Mouse (Mus musculus) liver, postnatal 0 days (tissue): ENCODE results near the gene Mesp2. TPM values are rescaled to one million over a fixed set of nuclear protein-coding genes. Genes with fewer than 3 reads are reported as not detected.
"Not testable (repeated sequence)": the region's sequence is repeated elsewhere in the genome, so short reads cannot be mapped to it uniquely, and the experiment has no call there.

Experiments used
- ATAC-seq: fragments of 200-750 bp; cut with Nextera tagmentation; 2 replicates; pipeline ENCODE4 v1.8.0; 2017; ENCODE audit warnings: mild to moderate bottlenecking, moderate library complexity
- DNase-seq: peaks from one replicate; pipeline ENCODE4 v3.0.0-alpha.2; 2016
- H3K27ac ChIP-seq: fragments of 300-500 bp; sonication (generic); 2 replicates; pipeline ENCODE4 v1.5.1; 2014; ENCODE audit warnings: antibody characterized with exemption, moderate library complexity, mild to moderate bottlenecking, low read depth
- H3K27me3 ChIP-seq: fragments of 300-500 bp; sonication (generic); 2 replicates; pipeline ENCODE4 v1.6.1; 2014; ENCODE audit warnings: low read length, control low read depth, mixed read lengths; ENCODE audit not compliant: insufficient read depth
- H3K36me3 ChIP-seq: fragments of 300-500 bp; sonication (generic); replicated peaks from 2 replicates; pipeline ENCODE4 v1.6.1; 2014; ENCODE audit warnings: mild to moderate bottlenecking, control low read depth, low read length, moderate library complexity, mixed read lengths; ENCODE audit not compliant: insufficient read depth
- H3K4me1 ChIP-seq: fragments of 300-500 bp; sonication (generic); 2 replicates; pipeline ENCODE4 v1.6.1; 2014; ENCODE audit warnings: antibody characterized with exemption, mild to moderate bottlenecking, control low read depth; ENCODE audit not compliant: insufficient read depth
- H3K4me2 ChIP-seq: fragments of 300-500 bp; sonication (generic); 2 replicates; pipeline ENCODE4 v1.6.1; 2014; ENCODE audit warnings: low read depth, mild to moderate bottlenecking, low read length, moderate library complexity, mixed read lengths
- H3K4me3 ChIP-seq: fragments of 300-500 bp; sonication (generic); 2 replicates; pipeline ENCODE4 v1.5.1; 2014; ENCODE audit warnings: low read depth, low read length
- H3K9ac ChIP-seq: fragments of 300-500 bp; sonication (generic); replicated peaks from 2 replicates; pipeline ENCODE4 v1.6.1; 2014; ENCODE audit warnings: mild to moderate bottlenecking, moderate library complexity
- H3K9me3 ChIP-seq: fragments of 300-500 bp; sonication (generic); 2 replicates; pipeline ENCODE4 v1.6.1; 2016; ENCODE audit warnings: mild to moderate bottlenecking, control low read depth, low read length, mixed read lengths
- CTCF ChIP-seq: sonication (generic); IDR thresholded peaks from 2 replicates; pipeline ENCODE4 v1.5.1; 2016; ENCODE audit warnings: antibody characterized with exemption, low read depth
- EP300 ChIP-seq: IDR thresholded peaks from 2 replicates; pipeline ENCODE4 v1.6.1; 2016; ENCODE audit warnings: antibody characterized with exemption, low read depth, mild to moderate bottlenecking
- WGBS: fragments of 180-500 bp; shearing (Covaris S2); extraction: QIAGEN DNeasy Blood & Tissue Kit; methylation state at CpG from one replicate; pipeline ENCODE4 v1.1.7; 2014; ENCODE audit not compliant: insufficient replicate concordance; 5-methylcytosine and 5-hydroxymethylcytosine counted together
- polyA plus RNA-seq: library from polyadenylated mRNA; unstranded; fragments of >200 nt; fragmentation: Nextera tagmentation; extraction: Ambion mirVana; gene quantifications from 2 replicates; pipeline ENCODE4 v1.2.1, GENCODE M21; 2015

The Mesp2 gene
- polyA plus RNA-seq, 1 experiment from 2014 or later = 0.07 TPM

DNA sequence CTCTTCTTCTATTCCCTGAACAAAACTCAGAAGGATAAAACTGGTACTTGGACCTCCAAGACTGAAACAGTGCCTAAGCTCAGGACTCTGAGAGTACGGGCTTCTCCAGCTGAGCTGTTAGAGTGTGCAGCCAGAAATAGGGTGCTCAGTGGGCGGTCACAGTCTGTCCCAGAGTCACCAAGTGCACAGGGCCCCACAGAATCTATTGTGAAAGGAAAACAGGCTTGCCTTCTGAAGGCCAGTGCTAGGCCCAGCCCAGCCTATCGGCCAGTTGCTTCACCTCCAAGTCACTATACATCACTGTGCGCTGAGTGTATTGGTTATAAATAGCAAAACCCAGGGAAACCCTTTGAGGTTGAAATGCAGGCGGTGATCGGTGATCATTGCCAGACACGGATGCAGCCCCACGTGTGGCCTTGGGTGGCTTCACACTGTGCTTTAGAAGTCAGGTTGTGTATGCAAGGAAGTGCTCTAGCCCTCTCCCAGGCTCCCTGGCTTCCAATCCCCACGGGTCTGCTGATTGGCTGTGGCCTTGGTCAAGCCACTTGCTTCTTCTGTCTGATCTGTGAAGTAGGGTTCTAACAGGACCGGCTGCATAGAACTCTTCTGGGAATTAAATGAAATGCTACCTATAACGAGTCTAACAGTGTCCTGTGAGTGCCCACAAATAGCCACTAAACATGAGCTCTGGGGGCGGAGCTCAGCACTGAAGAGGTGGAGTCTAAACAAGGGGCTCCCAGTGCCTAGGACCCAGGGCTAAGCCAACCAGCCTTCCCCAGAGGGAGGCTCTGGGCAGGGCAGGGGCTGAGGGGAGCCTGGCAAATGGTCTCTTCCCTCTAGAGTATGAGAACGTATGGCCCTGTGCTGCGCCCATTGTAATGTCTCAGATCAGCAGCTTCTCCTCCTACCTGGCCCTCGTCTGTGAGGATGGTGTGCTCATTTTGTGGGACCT is 38.7 kb upstream of the Mesp2 start:
- H3K36me3 ChIP-seq = no peaks in the 10 kb centered on the region
- DNase-seq (no peak), ATAC-seq (no peak)
- H3K4me1 ChIP-seq = no peaks in the 10 kb centered on the region
- WGBS = 54% methylated on average over 15 of the region's 15 CpGs
- no peak overlapping the region for H3K27ac ChIP-seq
- H3K27me3 ChIP-seq = no peaks in the 10 kb centered on the region
- no peaks in the 10 kb centered on the region for H3K9me3 ChIP-seq
- H3K4me2 ChIP-seq = no peak overlapping the region
- no peak for TF ChIP-seq EP300
- no peak for TF ChIP-seq CTCF
- no peak overlapping the region for H3K9ac ChIP-seq
- H3K4me3 ChIP-seq = no peak overlapping the region

DNA sequence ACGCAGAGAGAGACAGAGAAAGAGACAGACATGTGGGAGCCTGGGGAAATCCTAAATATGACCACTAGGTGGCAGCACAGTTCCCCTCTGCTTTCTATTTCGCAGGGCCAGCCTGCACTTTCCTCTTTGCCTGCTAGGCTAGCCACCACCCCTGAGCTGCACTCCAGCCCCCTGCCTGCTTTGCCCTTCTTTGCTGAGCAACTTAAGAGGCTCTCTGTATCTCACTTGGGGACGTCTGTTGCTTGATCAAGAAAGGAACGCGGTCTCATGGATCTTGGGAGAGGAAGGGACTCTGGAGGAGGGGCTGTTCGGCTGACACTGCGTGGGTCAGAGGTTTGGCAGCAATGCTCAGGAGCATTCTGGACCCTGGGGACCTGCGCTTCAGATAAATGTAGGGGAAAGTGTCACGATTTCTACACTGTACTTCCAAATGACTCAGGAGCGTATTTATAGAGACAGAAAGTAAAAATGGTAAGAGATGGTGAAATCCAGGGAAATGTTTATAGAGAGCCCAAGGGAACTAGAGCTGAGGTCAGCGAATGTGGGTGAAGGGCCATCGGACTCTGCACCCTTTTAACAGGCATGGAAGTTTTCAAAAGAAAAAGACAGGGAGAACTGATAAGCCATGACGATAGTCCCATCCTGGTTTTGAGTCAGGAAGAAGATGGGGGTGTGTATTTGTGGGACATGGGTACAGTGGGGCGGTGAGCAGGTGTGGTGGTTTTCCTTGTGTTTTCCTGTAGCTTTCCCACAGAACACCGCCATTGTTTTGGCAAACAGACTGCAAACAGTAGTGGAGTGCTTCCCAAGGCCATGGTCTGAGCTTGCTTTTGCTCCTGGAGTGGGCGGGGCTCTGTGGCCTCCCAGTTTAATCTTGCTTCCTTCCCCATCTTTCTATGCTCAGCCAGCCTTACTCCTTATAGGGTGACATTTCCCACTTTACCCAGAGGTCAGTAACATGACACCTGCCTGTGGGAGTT is 29.6 kb upstream of the Mesp2 start:
- Histone ChIP-seq H3K9ac (peak overlapping the region; percentile 61), H3K4me1 (no peaks in the 10 kb centered on the region), H3K4me3 (peak overlapping the region; percentile 45), H3K9me3 (no peaks in the 10 kb centered on the region), H3K4me2 (peak overlapping the region; percentile 72), H3K27ac (peak overlapping the region; percentile 97), H3K27me3 (no peaks in the 10 kb centered on the region), H3K36me3 (no peaks in the 10 kb centered on the region)
- DNase-seq (peak; percentile 79), ATAC-seq (peak; percentile 91)
- peak; percentile 95 for TF ChIP-seq CTCF
- TF ChIP-seq EP300 = peak; percentile 47; the same call in 1 of the 2 replicates
- WGBS = 14% methylated on average over 16 of the region's 16 CpGs

DNA sequence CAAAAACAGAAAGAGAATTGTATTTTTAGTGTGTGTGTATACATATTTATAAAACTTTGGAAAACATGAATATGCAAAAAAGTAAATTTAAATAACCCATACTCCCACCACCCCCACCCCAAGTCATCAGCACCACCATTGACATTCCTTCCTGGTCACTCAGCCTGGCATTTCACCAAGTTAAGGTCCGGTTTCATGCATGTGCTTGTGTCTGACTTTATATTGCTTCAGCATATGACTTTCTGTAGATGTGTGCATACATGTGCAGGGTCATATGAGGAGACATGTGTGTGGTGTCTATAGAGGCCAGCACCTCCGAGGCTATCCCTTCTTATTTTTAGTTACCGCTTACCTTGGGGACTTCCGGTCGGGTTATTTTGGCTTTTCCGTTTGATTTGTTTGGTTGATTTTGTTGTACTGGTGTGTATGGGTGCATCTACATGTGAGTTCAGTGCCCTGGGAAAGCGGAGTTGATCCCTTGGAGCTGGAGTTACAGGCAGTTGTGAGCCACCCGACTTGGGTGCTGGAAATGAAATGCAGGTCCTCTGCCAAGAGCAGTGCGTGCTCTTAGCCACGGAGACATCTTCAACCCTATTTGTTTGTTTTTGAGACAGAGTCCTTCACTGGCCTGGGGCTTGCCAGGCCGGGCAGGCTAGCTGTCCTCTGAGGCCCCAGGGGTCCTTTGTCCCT is 28.6 kb upstream of the Mesp2 start:
- H3K9ac ChIP-seq = no peak overlapping the region
- DNase-seq (no peak), ATAC-seq (no peak)
- no peaks in the 10 kb centered on the region for H3K36me3 ChIP-seq
- no peaks in the 10 kb centered on the region for H3K4me1 ChIP-seq
- TF ChIP-seq EP300 = no peak
- TF ChIP-seq CTCF = no peak
- peak overlapping the region; percentile 97 for H3K27ac ChIP-seq
- H3K9me3 ChIP-seq = no peaks in the 10 kb centered on the region
- 77% methylated on average over 11 of the region's 11 CpGs for WGBS
- H3K27me3 ChIP-seq = no peaks in the 10 kb centered on the region
- no peak overlapping the region for H3K4me2 ChIP-seq
- H3K4me3 ChIP-seq = no peak overlapping the region

DNA sequence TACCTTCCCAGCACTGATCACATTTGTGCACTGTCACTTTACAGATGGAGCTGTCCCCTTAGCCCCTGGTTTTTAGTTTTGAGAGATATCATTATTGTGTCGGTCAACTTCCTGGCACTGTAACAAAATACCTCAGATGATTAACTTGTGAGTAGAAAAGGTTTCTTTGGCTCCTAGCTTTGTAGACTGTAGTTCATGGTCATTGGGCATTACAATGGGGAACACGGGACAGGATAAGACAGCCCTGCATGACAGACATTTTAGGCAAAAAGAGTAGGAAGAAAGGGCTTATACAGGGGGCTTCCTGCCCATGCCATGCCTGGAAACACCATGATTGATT is 28.0 kb upstream of the Mesp2 start:
- no peak for ATAC-seq
- peak overlapping the region; percentile 97 for H3K27ac ChIP-seq
- H3K9me3 ChIP-seq = no peaks in the 10 kb centered on the region
- 66% methylated on average over 2 of the region's 2 CpGs for WGBS
- no peaks in the 10 kb centered on the region for H3K27me3 ChIP-seq
- H3K9ac ChIP-seq = no peak overlapping the region
- H3K4me2 ChIP-seq = no peak overlapping the region
- H3K4me1 ChIP-seq = no peaks in the 10 kb centered on the region
- no peak overlapping the region for H3K4me3 ChIP-seq
- TF ChIP-seq EP300 = no peak
- no peak for TF ChIP-seq CTCF
- no peak for DNase-seq
- H3K36me3 ChIP-seq = no peaks in the 10 kb centered on the region

DNA sequence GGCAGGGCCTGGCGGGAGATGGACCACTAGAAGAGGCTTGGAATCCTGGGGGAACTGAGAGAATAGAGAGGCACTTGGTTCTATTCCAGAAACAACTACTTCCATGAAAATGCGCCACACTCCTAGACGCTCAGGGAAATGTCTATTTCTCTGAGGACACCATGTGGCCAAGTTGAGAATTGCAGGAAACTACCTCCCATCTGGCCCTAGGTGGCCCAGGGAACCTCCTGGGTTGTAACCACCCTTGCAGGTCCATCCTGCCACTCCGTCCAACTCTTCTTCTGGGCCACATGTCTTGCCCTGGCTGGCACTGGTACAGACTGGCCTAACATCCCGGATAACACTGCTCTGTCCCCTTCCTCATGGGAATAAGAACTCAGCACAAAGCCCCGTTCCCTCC is 24.2 kb upstream of the Mesp2 start:
- Histone ChIP-seq H3K9ac (no peak overlapping the region), H3K4me2 (no peak overlapping the region), H3K4me1 (no peaks in the 10 kb centered on the region; the same call in 1 of the 2 replicates), H3K4me3 (no peak overlapping the region), H3K9me3 (no peaks in the 10 kb centered on the region), H3K27ac (no peak overlapping the region), H3K27me3 (peaks cover 2% of the 10 kb centered on the region), H3K36me3 (no peaks in the 10 kb centered on the region)
- WGBS = 21% methylated on average over 6 of the region's 6 CpGs
- DNase-seq (peak; percentile 66), ATAC-seq (peak; percentile 52; the same call in 1 of the 2 replicates)
- TF ChIP-seq EP300 (no peak), CTCF (peak; percentile 79)

GRCm38 (mm10) chr7:79789812-79790211 is 20.7 kb upstream of the Mesp2 start:
- not testable (repeated sequence) for DNase-seq, H3K9ac ChIP-seq, H3K4me3 ChIP-seq, H3K4me2 ChIP-seq, H3K36me3 ChIP-seq, H3K9me3 ChIP-seq, H3K27ac ChIP-seq
- peak; percentile 36; the same call in 1 of the 2 replicates for ATAC-seq
- H3K27me3 ChIP-seq = peaks cover 36% of the 10 kb centered on the region
- peaks cover 13% of the 10 kb centered on the region for H3K4me1 ChIP-seq
- 43% methylated on average over 2 of the region's 2 CpGs for WGBS
